Mouse (Mus musculus): Measurements from ENCODE around the gene Pfkl.
A peak's percentile ranks its signal among the peaks of the same experiment; 100 is the strongest.
"Not testable (repeated sequence)": the region's sequence is repeated elsewhere in the genome, so short reads cannot be mapped to it uniquely, and the experiment has no call there.

Pfkl gene

DNA sequence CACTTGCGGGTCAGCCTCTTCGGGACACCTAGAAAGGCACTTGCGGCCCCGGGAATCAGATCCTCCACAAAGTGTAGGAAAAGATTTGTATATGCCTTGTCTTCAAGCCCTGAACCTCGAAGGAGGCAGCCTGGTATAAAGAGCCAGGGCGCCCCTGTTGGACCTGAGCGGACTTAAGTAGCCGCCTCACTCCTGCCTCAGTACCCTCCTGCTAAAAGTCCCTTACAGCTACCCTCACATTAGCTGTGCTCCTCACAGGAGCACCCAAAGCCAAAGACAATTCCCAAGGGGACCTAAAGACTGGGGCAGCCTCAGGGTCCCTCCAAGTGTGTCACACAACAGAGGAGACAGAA lies 39.9 kb downstream of the Pfkl start:
- DNase-seq = no peak

DNA sequence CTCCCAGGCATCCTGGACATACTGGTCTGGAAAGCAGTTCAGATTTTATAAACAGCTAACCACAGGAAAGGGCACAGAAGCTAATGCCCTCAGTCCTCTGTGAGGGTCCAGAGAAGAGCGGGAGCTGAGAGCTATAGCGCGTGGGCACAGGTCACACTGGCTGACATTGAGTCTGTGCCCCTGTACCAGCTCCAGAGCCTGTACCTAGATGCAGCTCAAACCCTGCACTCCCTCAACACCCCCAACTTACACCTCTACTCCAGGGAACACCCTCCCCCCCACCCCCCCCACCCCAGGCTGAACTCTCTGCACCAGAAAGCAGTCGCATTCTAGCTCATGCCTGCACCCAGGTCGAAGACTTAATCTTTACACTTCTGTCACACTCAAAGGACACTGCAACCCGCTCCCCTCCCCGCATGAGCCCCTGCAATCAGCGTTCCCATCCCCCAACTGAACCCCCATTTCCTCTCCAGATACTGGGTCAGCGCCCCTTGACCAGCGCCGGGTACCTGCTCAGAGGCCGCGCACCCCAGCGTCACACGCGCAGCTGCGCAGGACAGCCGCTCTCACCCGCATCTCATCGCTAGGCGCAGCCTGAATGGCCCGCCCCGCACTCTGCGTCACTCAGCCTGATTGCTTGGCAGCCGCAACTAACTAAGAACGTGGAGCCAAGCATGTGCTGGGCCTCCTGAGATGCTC lies 40.5 kb downstream of the Pfkl start:
- peak; percentile 49 for DNase-seq

DNA sequence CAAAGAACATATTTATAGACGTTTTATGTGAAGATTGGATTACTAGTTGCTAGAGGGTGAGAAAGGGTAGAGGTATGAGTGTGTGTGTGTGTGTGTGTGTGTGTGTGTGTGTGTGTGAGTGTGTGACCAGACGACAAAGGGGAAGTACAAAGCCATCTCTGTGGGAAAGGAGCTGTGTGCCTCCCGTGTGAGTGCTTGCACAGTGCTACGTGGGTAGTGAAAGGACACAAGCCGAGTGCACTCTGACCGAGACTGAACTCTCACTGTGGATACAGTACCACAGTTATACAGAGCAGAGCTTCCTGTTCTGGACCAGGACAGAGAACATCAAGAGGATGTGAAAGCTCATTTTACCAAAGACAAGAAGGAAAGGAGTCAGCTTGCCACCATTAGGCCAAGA lies 45.9 kb downstream of the Pfkl start:
- DNase-seq = no peak

DNA sequence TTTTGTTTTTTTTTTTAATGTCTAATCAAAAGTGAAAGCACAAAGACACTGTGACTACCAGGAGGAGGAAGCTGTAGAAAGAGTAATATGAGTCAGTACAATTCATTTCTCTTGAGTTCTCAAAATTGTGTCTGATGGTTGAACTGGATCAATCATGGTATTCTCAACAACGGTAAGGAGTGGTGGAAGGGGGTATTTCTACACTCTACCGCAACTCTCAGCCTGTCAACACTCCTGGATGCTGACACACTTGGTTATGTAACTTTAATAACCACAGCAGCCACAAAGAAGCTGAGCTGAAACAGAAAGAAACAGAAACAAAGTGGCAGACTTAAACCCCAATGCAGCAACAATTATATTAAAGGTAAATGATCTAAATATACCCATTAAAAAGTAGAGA lies 47.2 kb downstream of the Pfkl start:
- no peak for DNase-seq

DNA sequence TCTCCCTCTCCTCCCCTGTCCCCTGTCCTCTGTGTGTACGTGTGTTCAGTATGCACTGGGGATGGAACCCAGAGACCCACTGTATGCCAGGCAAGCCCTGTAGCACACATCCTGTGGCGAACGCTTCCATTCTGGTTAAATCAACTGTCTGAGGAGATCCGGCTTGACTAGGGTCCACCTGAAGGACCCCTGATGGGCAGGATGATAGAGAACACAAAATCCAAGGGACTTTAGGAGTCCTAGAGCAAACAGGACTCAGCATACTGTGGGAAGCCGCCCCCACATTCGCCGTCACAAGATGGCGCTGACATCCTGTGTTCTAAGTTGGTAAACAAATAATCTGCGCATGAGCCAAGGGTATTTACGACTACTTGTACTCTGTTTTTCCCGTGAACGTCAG lies 59.4 kb downstream of the Pfkl start:
- not testable (repeated sequence) for DNase-seq

DNA sequence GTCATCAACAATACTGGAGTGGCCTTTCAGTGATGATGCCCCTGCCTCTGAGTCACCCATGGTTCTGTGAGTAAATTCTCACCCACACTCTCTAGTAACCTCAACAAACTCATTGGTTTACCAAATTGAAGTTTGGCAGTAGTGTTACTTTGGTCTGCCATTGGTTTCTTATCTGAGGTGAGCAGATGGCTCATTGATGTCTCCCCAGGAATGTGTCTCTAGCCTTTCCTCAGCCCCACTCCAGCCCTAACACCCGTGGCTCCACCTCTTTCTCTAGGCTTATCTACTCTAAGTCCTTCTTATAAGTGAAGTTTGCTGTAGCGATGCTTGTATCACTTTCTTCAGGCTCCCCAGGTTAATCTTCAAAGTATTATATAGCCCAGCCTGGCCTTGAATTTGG lies 70.2 kb downstream of the Pfkl start:
- DNase-seq = no peak
